Mouse (Mus musculus): ENCODE results near the gene Ifitm10. TPM values are rescaled to one million over a fixed set of nuclear protein-coding genes. Genes with fewer than 3 reads are reported as not detected.

Gene Ifitm10
- polyA plus RNA-seq, 1 experiment from 2014 or later, result 14.7 TPM

GRCm38 (mm10) chr7:142403591-142403990 is 30.0 kb upstream of the Ifitm10 start:
- no peak overlapping the region for H3K4me2 ChIP-seq
- no peaks in the 10 kb centered on the region for H3K27me3 ChIP-seq (replicated peaks)
- H3K4me3 ChIP-seq (replicated peaks), result no peak overlapping the region
- H3K9me3 ChIP-seq (replicated peaks), result no peaks in the 10 kb centered on the region
- H3K4me1 ChIP-seq, result no peaks in the 10 kb centered on the region
- H3K27ac ChIP-seq (replicated peaks), result no peak overlapping the region
- no peaks in the 10 kb centered on the region for H3K36me3 ChIP-seq
- WGBS, result 85% methylated on average over 4 of the region's 4 CpGs
- ATAC-seq (ENCODE audit: low FRiP score), result no peak
- H3K9ac ChIP-seq (replicated peaks), result no peak overlapping the region

GRCm38 (mm10) chr7:142400750-142401142 is 27.2 kb upstream of the Ifitm10 start:
- WGBS, result 48% methylated on average over 7 of the region's 7 CpGs
- H3K27me3 ChIP-seq (replicated peaks), result no peaks in the 10 kb centered on the region
- ATAC-seq (ENCODE audit: low FRiP score), result no peak
- no peaks in the 10 kb centered on the region for H3K36me3 ChIP-seq
- no peak overlapping the region for H3K27ac ChIP-seq (replicated peaks)
- no peak overlapping the region for H3K4me2 ChIP-seq
- H3K9ac ChIP-seq (replicated peaks), result no peak overlapping the region
- no peaks in the 10 kb centered on the region for H3K4me1 ChIP-seq
- H3K9me3 ChIP-seq (replicated peaks), result no peaks in the 10 kb centered on the region
- H3K4me3 ChIP-seq (replicated peaks), result no peak overlapping the region

- no peaks in the 10 kb centered on the region for H3K27me3 ChIP-seq (replicated peaks)
- no peak overlapping the region for H3K27ac ChIP-seq (replicated peaks)
- H3K9ac ChIP-seq (replicated peaks), result no peak overlapping the region
- H3K4me2 ChIP-seq, result no peak overlapping the region
- no peak for ATAC-seq (ENCODE audit: low FRiP score)
- 82% methylated on average over 7 of the region's 7 CpGs for whole genome bisulfite sequencing
- H3K9me3 ChIP-seq (replicated peaks), result no peaks in the 10 kb centered on the region
- no peaks in the 10 kb centered on the region for H3K4me1 ChIP-seq
- no peak overlapping the region for H3K4me3 ChIP-seq (replicated peaks)
- H3K36me3 ChIP-seq, result no peaks in the 10 kb centered on the region
Observed at GRCm38 (mm10) chr7:142400112-142400749, 26.7 kb upstream of the Ifitm10 start.

DNA sequence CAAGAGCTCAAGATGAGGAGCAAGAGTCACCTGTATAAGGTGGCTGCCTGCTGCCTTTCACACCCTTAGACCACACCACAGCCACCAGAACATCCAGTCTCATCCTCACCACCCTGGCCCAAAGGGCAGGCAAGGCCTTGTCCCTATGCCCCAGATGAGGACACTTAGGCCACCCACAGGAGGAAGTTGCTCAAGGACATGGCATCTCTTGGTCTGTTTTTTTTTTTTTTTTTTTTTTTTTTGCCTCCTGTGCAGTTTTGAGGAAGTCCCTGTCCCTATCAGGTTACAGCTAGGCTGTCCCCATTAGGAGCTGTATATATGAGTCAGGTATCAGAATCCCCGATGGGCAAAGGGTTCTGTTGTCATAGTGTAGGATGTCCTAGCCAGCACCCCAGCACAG is 25.7 kb upstream of the Ifitm10 start:
- no peak overlapping the region for H3K27ac ChIP-seq (replicated peaks)
- H3K9me3 ChIP-seq (replicated peaks), result no peaks in the 10 kb centered on the region
- WGBS, result 96% methylated on average over 1 of the region's 1 CpGs
- no peak overlapping the region for H3K4me2 ChIP-seq
- H3K4me1 ChIP-seq, result no peaks in the 10 kb centered on the region
- no peak overlapping the region for H3K9ac ChIP-seq (replicated peaks)
- H3K27me3 ChIP-seq (replicated peaks), result no peaks in the 10 kb centered on the region
- H3K36me3 ChIP-seq, result no peaks in the 10 kb centered on the region
- ATAC-seq (ENCODE audit: low FRiP score), result no peak
- no peak overlapping the region for H3K4me3 ChIP-seq (replicated peaks)

GRCm38 (mm10) chr7:142398052-142398451 is 24.5 kb upstream of the Ifitm10 start:
- no peak overlapping the region for H3K4me3 ChIP-seq (replicated peaks)
- H3K4me2 ChIP-seq, result no peak overlapping the region
- H3K36me3 ChIP-seq, result no peaks in the 10 kb centered on the region
- no peaks in the 10 kb centered on the region for H3K27me3 ChIP-seq (replicated peaks)
- H3K9me3 ChIP-seq (replicated peaks), result no peaks in the 10 kb centered on the region
- 74% methylated on average over 2 of the region's 2 CpGs for WGBS
- no peaks in the 10 kb centered on the region for H3K4me1 ChIP-seq
- no peak overlapping the region for H3K9ac ChIP-seq (replicated peaks)
- ATAC-seq (ENCODE audit: low FRiP score), result no peak
- H3K27ac ChIP-seq (replicated peaks), result no peak overlapping the region

- H3K27me3 ChIP-seq (replicated peaks), result no peaks in the 10 kb centered on the region
- no peak for ATAC-seq (ENCODE audit: low FRiP score)
- H3K4me2 ChIP-seq, result no peak overlapping the region
- H3K9me3 ChIP-seq (replicated peaks), result no peaks in the 10 kb centered on the region
- no peak overlapping the region for H3K4me3 ChIP-seq (replicated peaks)
- H3K27ac ChIP-seq (replicated peaks), result no peak overlapping the region
- no peaks in the 10 kb centered on the region for H3K4me1 ChIP-seq
- H3K36me3 ChIP-seq, result no peaks in the 10 kb centered on the region
- 97% methylated on average over 1 of the region's 1 CpGs for WGBS
- no peak overlapping the region for H3K9ac ChIP-seq (replicated peaks)
Observed at GRCm38 (mm10) chr7:142396611-142397010, 23.1 kb upstream of the Ifitm10 start.

DNA sequence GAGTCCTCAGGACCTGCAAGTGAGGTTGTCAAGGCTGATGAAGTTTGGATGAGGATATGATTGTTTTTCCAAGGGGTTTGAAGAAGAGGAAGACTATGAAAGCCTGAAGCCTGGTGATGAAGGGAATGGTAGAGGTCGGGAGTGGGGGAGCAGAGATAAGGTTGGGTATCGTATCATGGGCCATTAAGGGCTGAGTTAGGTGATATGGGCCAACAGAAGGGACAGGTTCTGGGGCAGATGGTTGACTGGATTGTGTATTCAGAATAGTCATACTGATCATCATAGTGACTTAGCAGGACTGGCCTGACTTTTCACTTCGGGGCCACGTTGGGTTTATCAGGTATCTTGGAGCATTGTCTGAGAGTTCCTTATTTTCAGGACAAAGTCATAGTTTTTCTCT is 21.9 kb upstream of the Ifitm10 start:
- H3K9me3 ChIP-seq (replicated peaks), result no peaks in the 10 kb centered on the region
- WGBS, result 84% methylated on average over 4 of the region's 4 CpGs
- H3K4me2 ChIP-seq, result no peak overlapping the region
- H3K36me3 ChIP-seq, result no peaks in the 10 kb centered on the region
- H3K9ac ChIP-seq (replicated peaks), result no peak overlapping the region
- H3K4me1 ChIP-seq, result no peaks in the 10 kb centered on the region
- H3K4me3 ChIP-seq (replicated peaks), result no peak overlapping the region
- no peak for ATAC-seq (ENCODE audit: low FRiP score)
- no peaks in the 10 kb centered on the region for H3K27me3 ChIP-seq (replicated peaks)
- H3K27ac ChIP-seq (replicated peaks), result no peak overlapping the region

GRCm38 (mm10) chr7:142394261-142395190 is 21.0 kb upstream of the Ifitm10 start:
- no peak overlapping the region for H3K4me2 ChIP-seq
- H3K4me3 ChIP-seq (replicated peaks), result no peak overlapping the region
- no peak overlapping the region for H3K9ac ChIP-seq (replicated peaks)
- 75% methylated on average over 6 of the region's 6 CpGs for WGBS
- H3K4me1 ChIP-seq, result no peaks in the 10 kb centered on the region
- no peaks in the 10 kb centered on the region for H3K9me3 ChIP-seq (replicated peaks)
- ATAC-seq (ENCODE audit: low FRiP score), result no peak
- H3K27ac ChIP-seq (replicated peaks), result no peak overlapping the region
- H3K27me3 ChIP-seq (replicated peaks), result no peaks in the 10 kb centered on the region
- H3K36me3 ChIP-seq, result no peaks in the 10 kb centered on the region

DNA sequence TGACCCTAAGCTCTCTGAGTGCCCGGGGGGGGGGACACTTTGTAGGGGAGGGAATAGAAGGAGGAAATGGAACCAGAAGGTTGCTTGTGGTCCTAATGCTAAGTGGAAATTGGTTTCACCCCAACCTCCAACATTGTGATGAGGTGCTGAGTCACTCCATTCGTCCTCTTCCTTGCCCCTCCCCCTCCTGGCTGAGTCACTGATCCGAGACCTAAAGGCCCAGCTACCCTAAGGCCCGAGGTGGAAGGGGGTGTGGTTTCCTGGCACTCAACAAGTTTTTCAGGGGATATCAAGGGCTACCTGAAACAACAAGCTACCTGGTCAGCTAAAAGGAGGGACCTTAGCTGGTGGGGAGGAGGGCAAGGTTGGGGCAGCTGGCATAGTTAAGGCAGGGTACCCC is 19.6 kb upstream of the Ifitm10 start:
- WGBS, result 41% methylated on average over 4 of the region's 4 CpGs
- Histone ChIP-seq H3K4me1 (peaks cover 3% of the 10 kb centered on the region), H3K4me3 (replicated peaks) (no peak overlapping the region), H3K27me3 (replicated peaks) (no peaks in the 10 kb centered on the region), H3K9ac (replicated peaks) (no peak overlapping the region), H3K36me3 (no peaks in the 10 kb centered on the region), H3K9me3 (replicated peaks) (no peaks in the 10 kb centered on the region), H3K27ac (replicated peaks) (no peak overlapping the region), H3K4me2 (no peak overlapping the region)
- no peak for ATAC-seq (ENCODE audit: low FRiP score)

DNA sequence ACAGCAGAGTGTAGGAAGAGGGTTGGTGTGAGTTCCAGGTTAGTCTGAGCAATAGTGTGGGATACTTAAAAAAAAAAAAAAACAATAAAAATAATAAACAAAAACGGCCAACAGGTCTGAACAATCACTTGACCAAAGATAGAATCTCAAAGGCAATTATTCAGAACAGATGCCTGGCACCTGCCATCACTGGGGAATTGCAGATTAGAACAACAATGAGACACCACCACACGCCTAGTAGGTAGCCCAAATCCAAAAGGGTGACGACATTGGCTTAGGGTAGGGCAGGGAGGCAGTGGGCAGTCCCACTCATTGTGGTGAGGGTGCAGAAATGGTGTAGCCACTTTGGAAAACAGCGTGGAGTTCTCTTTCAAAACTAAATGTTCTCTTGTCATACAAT is 18.1 kb upstream of the Ifitm10 start:
- no peaks in the 10 kb centered on the region for H3K36me3 ChIP-seq
- H3K4me1 ChIP-seq, result peaks cover 14% of the 10 kb centered on the region
- WGBS, result 70% methylated on average over 4 of the region's 4 CpGs
- no peak overlapping the region for H3K4me3 ChIP-seq (replicated peaks)
- no peak overlapping the region for H3K9ac ChIP-seq (replicated peaks)
- ATAC-seq (ENCODE audit: low FRiP score), result no peak
- H3K9me3 ChIP-seq (replicated peaks), result no peaks in the 10 kb centered on the region
- no peak overlapping the region for H3K4me2 ChIP-seq
- H3K27ac ChIP-seq (replicated peaks), result no peak overlapping the region
- no peaks in the 10 kb centered on the region for H3K27me3 ChIP-seq (replicated peaks)

GRCm38 (mm10) chr7:142391108-142391507 is 17.6 kb upstream of the Ifitm10 start:
- Histone ChIP-seq H3K9me3 (replicated peaks) (no peaks in the 10 kb centered on the region), H3K4me2 (no peak overlapping the region), H3K27me3 (replicated peaks) (no peaks in the 10 kb centered on the region), H3K9ac (replicated peaks) (no peak overlapping the region), H3K4me1 (peaks cover 19% of the 10 kb centered on the region), H3K27ac (replicated peaks) (no peak overlapping the region), H3K36me3 (no peaks in the 10 kb centered on the region), H3K4me3 (replicated peaks) (no peak overlapping the region)
- 73% methylated on average over 3 of the region's 3 CpGs for WGBS
- no peak for ATAC-seq (ENCODE audit: low FRiP score)
